Mouse (Mus musculus): Measurements from ENCODE around the gene Wdr60.

Gene Wdr60

GRCm38 (mm10) chr12:116265275-116265674, 2.5 kb upstream of the Wdr60 start:
- DNase-seq (ENCODE audit: low spot score): no peak

- no peak for DNase-seq (ENCODE audit: low spot score)
Observed at GRCm38 (mm10) chr12:116264756-116265155, 1.9 kb upstream of the Wdr60 start.

DNA sequence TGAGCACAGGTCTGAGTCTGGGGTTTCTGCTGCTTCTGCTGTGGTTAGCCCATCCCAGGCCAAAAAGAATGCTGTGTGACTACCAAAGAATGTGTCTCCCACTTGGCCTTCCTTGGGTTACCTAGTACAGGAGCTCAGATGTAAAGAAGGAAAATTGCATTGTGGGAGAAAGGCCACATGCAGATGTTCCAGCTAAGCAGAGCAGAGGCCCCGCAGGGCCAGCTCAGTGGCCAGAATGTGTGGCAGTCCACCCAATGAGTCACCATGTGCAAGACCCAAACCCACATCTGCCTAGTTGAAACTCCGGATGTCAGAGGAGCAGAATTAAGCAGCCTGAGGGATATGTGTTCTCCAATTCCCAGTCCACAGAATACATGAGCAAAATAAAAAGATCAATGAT, 4.5 kb downstream of the Wdr60 start:
- DNase-seq (ENCODE audit: low spot score): no peak

DNA sequence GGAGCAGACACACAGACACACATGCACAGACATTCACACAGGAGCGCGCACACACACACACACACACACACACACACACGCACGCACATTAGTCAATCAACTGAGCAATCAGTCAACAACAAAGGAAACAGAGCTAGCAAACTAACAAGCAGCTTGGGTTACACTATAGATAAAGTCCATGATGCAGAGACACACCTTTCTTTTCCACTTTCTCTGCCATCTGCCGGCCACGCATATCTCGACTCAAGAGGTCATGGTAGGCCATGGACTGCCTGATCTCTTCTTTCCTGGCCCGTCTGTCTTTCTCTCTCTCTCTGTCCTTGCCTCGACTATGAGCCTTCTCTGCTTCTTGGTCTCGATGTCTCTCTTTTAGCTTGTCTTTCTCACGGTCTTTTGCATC, 7.2 kb downstream of the Wdr60 start:
- DNase-seq (ENCODE audit: low spot score): no peak

- no peak for DNase-seq (ENCODE audit: low spot score)
Observed at GRCm38 (mm10) chr12:116254652-116255051, 8.2 kb downstream of the Wdr60 start.

DNA sequence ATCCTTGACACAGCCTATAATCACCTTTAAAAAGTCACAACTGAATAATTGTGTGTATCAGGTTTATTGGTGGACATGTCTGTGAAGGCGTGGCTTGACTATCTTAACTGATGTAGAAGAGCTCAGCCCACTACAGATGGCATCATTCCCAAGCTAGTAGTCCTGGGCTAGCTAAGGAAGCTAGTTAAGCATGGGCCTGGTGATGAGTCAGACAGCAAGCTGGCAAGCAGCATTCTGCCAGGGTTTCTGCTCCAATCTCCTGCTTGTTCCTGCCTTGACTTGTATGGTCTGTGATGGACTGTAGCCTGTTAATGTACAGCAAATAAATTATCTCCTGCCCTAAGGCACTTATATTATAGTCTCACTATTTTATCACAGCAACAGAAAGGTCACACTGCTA, 18.2 kb downstream of the Wdr60 start:
- no peak for DNase-seq (ENCODE audit: low spot score)

- no peak for DNase-seq (ENCODE audit: low spot score)
Observed at GRCm38 (mm10) chr12:116238803-116239202, 24.0 kb downstream of the Wdr60 start.

DNA sequence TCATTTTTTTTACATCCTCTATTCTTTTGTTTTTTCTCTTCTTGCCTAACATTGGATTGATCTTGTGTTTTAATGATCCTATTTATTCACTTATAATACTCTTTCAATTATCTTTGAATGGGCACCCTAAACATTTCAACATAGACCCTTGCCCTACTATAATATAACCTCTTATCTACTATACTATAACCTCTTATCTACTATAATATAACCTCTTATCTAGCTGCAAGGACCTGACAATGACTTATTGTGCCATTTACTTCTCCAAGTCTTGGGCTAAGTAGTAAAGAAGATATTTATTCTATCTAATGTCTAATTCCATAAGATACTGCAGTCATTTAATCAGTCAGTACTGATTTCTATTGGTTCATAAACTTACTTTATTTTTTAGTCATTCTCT, 24.5 kb downstream of the Wdr60 start:
- DNase-seq (ENCODE audit: low spot score): no peak

DNA sequence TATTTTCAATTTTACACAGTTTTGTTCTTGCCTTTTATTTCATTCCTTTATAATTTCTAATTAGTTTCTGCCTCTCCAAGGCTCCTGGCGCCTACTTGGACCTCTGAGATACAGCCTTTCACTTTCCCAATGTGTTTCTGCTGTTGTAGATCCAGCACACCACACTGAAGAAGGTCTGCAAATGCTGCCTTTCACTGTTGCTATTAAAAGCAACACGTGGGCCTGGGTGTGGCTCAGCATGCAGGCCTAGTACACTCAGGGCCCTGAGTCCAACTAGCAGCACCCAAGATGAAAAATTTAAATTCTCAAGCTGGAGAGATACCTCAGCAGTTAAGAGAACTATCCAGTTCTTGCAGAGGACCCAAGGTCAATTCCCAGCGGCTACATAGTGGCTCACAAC, 26.2 kb downstream of the Wdr60 start:
- no peak for DNase-seq (ENCODE audit: low spot score)

DNA sequence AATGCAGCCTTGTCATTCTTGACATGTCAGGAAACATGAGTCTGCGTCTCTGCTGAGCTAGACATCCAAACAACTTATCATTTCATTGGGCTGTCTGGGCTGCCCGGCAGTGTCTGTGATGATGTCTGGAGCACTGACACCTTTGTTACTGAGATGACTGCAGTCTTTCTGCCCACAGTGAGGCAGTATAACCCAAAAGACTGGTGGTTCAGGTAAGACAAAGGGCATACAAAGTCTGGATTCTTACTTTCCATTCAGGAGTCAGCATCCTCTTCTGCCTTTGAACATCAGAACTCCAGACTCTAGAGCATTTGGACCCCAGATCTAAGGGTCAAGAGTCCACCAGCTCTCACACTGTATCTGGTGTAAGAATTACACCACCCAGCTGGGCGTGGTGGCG, 27.5 kb downstream of the Wdr60 start:
- peak; percentile 2 for DNase-seq (ENCODE audit: low spot score)

GRCm38 (mm10) chr12:116232061-116232460, 30.8 kb downstream of the Wdr60 start:
- DNase-seq (ENCODE audit: low spot score): no peak

GRCm38 (mm10) chr12:116231612-116232011, 31.2 kb downstream of the Wdr60 start:
- DNase-seq (ENCODE audit: low spot score): no peak

- DNase-seq (ENCODE audit: low spot score): no peak
Observed at GRCm38 (mm10) chr12:116229451-116229850, 33.4 kb downstream of the Wdr60 start.

DNA sequence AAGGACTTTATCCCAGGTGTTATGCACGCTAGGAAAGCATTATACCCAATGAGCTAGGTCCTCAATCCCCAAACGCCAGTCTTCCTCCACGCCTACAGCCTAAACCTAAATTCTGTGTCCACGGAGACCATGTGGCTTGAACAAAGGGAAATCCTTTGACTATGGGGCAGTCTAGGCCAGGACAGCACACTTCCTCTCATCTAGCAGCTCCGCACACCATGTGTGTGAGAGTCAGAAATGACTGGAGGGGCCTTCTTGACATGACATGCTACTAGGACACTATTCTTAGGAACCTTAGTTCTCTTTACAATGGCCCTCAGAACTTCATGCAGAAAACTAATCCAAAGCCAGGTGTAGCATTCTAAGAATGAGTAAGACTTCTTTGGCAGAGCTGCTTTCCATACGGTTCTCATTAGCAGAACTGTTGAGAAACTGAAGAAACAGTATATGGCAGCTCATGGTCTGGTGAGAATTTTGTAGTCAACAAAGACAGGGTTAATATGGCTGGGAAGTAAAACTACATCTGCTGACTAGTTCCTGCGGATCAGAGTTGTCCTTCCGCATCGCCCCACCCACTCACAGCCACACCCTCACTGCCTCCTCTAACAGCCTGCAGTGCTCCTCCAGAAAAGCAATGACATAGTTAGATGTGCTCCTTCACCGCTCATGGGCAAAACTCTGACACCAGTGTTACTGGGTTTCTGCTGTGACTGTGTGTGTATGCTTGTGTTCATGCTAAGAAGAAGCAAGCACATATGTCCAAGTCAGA, 36.3 kb downstream of the Wdr60 start:
- DNase-seq (ENCODE audit: low spot score): no peak

DNA sequence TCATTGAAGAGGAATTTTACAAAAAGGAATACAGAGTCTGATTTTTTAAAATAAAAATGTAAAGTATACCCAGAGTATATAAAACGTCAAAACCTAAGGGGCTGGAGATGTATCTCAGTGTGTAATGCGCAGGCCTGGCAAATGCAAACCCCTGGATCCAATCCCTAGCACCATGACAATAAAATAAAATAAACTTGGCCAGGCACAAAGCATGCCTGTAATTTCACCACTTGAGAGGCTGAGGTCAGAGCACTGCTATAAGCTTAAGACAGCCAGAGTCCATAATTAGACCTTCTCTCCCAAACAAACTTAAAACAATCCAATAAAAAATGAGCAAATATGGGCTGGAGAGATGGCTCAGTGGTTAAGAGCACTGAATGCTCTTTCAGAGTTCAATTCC, 39.7 kb downstream of the Wdr60 start:
- no peak for DNase-seq (ENCODE audit: low spot score)

- DNase-seq (ENCODE audit: low spot score): no peak
Observed at GRCm38 (mm10) chr12:116207486-116207885, 55.3 kb downstream of the Wdr60 start.

DNA sequence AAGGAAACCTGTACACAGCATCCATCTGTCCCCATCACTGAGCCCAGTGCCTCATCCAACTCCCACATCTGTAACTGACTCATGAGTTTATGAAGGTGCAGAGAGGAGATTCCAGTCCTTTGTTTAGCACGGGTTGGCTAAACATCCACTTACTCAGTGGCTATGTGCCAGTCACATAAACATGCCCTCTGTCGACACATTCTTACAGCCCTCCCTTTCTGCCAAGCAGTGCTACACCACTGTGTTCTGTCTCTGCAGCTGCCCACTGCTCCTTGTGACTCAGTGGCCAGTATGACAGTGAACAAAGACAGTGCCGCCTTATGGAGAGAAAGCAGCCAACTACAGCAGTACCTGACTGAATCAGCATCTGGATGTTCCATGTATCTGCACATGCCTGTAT, 57.1 kb downstream of the Wdr60 start:
- DNase-seq (ENCODE audit: low spot score): no peak

GRCm38 (mm10) chr12:116202176-116202981, 60.4 kb downstream of the Wdr60 start:
- peak; percentile 84 for DNase-seq (ENCODE audit: low spot score)

DNA sequence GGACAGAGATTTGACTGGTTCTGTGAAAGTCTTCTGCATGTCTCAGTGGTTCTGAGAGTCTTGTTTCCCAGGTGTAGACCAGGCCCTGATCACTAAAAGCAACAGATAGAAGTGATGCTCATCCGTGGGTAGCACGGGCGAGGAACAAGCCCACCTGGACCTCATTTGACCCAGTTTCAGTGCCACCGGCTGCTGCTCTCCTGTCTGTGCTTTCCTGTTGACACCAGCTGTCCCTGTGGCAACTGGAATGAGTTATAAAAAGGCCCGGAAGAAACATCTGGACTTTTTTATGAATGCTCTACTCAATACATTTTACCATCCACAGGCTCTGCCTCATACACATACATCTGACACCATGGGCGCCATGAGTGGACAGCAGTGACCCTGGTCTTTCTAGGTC, 64.0 kb downstream of the Wdr60 start:
- DNase-seq (ENCODE audit: low spot score): no peak

GRCm38 (mm10) chr12:116196221-116196620, 66.6 kb downstream of the Wdr60 start:
- DNase-seq (ENCODE audit: low spot score): no peak

GRCm38 (mm10) chr12:116194641-116195040, 68.2 kb downstream of the Wdr60 start:
- DNase-seq (ENCODE audit: low spot score): no peak

GRCm38 (mm10) chr12:116193952-116194351, 68.9 kb downstream of the Wdr60 start:
- no peak for DNase-seq (ENCODE audit: low spot score)

DNA sequence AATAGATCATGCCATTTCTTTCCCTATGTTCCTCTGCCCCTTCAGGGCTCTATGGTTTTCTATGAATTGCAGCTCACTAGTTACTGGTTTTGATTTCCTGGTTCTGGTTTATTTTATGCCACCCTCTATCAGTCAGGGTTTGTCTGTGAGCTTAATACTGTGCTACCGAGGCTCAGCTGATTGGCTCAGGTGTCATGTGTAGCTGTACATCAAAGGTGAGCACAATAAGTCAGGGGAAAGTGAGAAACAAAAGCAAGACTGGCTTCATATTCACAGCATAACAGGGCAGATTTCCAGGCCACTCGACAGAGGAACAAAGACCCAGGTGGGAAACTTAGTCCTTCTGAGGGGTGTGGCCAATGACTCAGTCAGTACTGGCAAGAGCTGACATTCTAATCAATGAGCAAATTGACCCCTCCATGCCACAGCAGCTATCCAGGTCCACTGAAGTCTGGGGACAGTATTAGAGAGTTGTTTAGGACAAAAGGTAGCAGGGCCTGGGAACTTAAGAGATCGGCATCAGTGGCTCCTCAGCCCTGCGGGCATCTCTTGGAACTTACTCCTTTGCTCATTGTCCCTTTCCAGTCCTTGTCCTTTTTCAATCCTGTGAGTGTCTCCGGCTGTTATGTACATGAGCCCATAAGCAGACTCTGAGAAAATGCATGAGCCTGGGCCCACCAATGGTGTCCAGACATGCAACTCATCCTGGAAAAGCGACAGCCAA, 79.4 kb downstream of the Wdr60 start:
- no peak for DNase-seq (ENCODE audit: low spot score)

Measured in retina, embryonic 14.5 days (tissue).